Mouse (Mus musculus): ENCODE measurements around the gene Vsig1.
A peak's percentile ranks its signal among the peaks of the same experiment; 100 is the strongest.

The Vsig1 gene

GRCm38 (mm10) chrX:140907360-140907759, at the start of gene Vsig1:
Gene Vsig1, plus strand, starts transcription at chrX:140907608.
- DNase-seq (ENCODE audit: low spot score): no peak

- no peak for DNase-seq (ENCODE audit: low spot score)
Measured at GRCm38 (mm10) chrX:140862760-140863159, 44.6 kb upstream of the Vsig1 start.

- DNase-seq (ENCODE audit: low spot score): no peak
Measured at GRCm38 (mm10) chrX:140863431-140863830, 44.0 kb upstream of the Vsig1 start.

GRCm38 (mm10) chrX:140887193-140887592, 20.2 kb upstream of the Vsig1 start:
- DNase-seq (ENCODE audit: low spot score): no peak

- no peak for DNase-seq (ENCODE audit: low spot score)
Measured at GRCm38 (mm10) chrX:140891796-140892195, 15.6 kb upstream of the Vsig1 start.

- DNase-seq (ENCODE audit: low spot score): no peak
Measured at GRCm38 (mm10) chrX:140903487-140903886, 3.9 kb upstream of the Vsig1 start.

- peak; percentile 0 for DNase-seq (ENCODE audit: low spot score)
Measured at GRCm38 (mm10) chrX:140921321-140921720, 13.9 kb downstream of the Vsig1 start.

- peak; percentile 2 for DNase-seq (ENCODE audit: low spot score)
Measured at GRCm38 (mm10) chrX:140932066-140932465, 24.7 kb downstream of the Vsig1 start.

- DNase-seq (ENCODE audit: low spot score): no peak
Measured at GRCm38 (mm10) chrX:140933263-140933662, 25.9 kb downstream of the Vsig1 start.

- DNase-seq (ENCODE audit: low spot score): no peak
Measured at GRCm38 (mm10) chrX:140936271-140936670, 28.9 kb downstream of the Vsig1 start.

- no peak for DNase-seq (ENCODE audit: low spot score)
Measured at GRCm38 (mm10) chrX:140953618-140954017, 46.2 kb downstream of the Vsig1 start.

GRCm38 (mm10) chrX:140956272-140956940, 49.0 kb downstream of the Vsig1 start, which contains the start of the genes Psmd10 and Atg4a:
Gene Psmd10, minus strand, starts transcription at chrX:140956728.
Gene Atg4a, plus strand, starts transcription at chrX:140956907.
- peak; percentile 93 for DNase-seq (ENCODE audit: low spot score)

- no peak for DNase-seq (ENCODE audit: low spot score)
Measured at GRCm38 (mm10) chrX:140956959-140957358, 49.6 kb downstream of the Vsig1 start.

- no peak for DNase-seq (ENCODE audit: low spot score)
Measured at GRCm38 (mm10) chrX:140978943-140979342, 71.5 kb downstream of the Vsig1 start.

- DNase-seq (ENCODE audit: low spot score): no peak
Measured at GRCm38 (mm10) chrX:140979546-140979945, 72.1 kb downstream of the Vsig1 start.

- no peak for DNase-seq (ENCODE audit: low spot score)
Measured at GRCm38 (mm10) chrX:140980163-140980562, 72.8 kb downstream of the Vsig1 start.

GRCm38 (mm10) chrX:140983206-140983960, 76.0 kb downstream of the Vsig1 start:
- no peak for DNase-seq (ENCODE audit: low spot score)

GRCm38 (mm10) chrX:140984795-140985194, 77.4 kb downstream of the Vsig1 start:
- no peak for DNase-seq (ENCODE audit: low spot score)

- DNase-seq (ENCODE audit: low spot score): no peak
Measured at GRCm38 (mm10) chrX:140985256-140985655, 77.8 kb downstream of the Vsig1 start.
